Mouse (Mus musculus) embryonic fibroblast, embryonic 13.5 days (primary cell): ENCODE measurements around the gene Pkn2.

Experiments
- CTCF ChIP-seq: IDR thresholded peaks from 2 replicates; pipeline ENCODE4 v1.5.1; 2011; ENCODE audit warnings: mild to moderate bottlenecking, control low read depth, low read length, moderate library complexity, borderline replicate concordance; ENCODE audit not compliant: insufficient read depth
- POLR2A ChIP-seq: IDR thresholded peaks from 2 replicates; pipeline ENCODE4 v1.6.1; 2011; ENCODE audit warnings: low read depth, mild to moderate bottlenecking, control low read depth, low read length, moderate library complexity

DNA sequence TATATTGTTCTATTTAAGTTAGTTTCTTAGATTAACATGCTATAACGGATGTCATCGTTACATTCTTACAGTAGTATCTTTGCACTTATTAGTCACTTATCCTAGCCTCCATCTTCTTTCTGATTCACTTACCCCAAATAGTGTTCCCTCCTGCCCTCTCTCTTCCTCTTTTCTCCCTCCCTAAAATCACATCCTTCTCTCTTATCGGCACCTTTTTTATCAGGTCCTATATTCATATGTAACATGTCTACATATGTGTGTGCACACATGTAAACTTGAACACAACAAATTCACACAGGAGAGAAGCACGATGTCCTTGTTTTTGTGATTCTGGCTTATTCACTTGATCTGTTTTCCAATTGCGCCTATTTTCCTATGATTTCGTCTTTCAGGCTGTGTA, 113.3 kb downstream of the Pkn2 start:
- TF ChIP-seq CTCF: no peak
- no peak for TF ChIP-seq POLR2A
